Mouse (Mus musculus): ENCODE data around the gene Cited2. TPM values are rescaled to one million over a fixed set of nuclear protein-coding genes. Genes with fewer than 3 reads are reported as not detected.
A peak's percentile ranks its signal among the peaks of the same experiment; 100 is the strongest.

Cited2 gene
- total RNA-seq (2021): 10 to 100 TPM; 40.3 to 49.9 TPM
- long read RNA-seq, experiment 1, transcript Cited2-201 (2 exons, 1,979 nt): major isoform, 44 of 50 reads
- long read RNA-seq, experiment 1, partial matches to known transcripts: 0 of 50 reads
- long read RNA-seq, experiment 1, other reads (novel, unspliced or antisense): 2 of 50 reads
- long read RNA-seq, experiment 2, transcript Cited2-201 (2 exons, 1,979 nt): major isoform, 33 of 39 reads
- long read RNA-seq, experiment 2, transcript Cited2-203 (1 exons, 2,411 nt): minor isoform, 6 of 39 reads
- long read RNA-seq, experiment 2, partial matches to known transcripts: 0 of 39 reads
- long read RNA-seq, experiment 2, other reads (novel, unspliced or antisense): 0 of 39 reads

DNA sequence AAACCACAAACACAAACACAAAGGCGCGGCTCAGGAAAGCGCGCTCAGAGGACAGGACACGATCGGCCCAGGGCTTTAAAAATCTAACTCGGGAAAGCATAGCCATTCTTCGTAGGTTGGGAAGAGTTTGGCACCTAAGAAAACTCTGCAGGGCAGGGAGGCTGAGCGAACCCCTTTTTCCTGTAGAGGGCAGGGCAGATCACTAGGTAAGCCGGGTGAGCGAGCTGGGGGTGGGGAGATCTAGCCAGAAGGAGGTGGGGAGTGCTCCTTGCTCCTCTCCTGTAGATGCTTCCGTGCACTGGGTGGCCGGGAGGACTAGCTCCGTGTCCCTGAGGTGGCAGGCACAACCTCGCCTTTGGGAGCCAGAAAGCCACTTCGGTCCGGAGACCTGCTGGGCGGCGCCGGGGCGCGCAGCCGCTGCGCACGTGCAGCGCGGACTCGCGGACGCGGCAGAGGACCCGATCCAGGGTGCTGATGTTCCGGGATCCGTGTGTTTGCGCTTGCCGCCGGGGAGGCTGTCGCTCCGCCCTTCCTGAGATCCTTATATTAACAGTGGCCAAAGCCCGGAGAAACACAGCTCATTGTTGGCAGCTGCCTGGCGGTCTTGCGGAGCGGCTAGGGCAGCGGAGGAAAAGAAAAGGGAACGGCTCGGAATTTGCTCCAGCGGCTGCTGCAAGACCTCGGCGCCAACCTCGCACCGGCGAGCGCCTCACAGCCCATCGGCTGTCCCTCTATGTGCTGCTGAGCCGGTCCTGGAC lies at the start of gene Cited2:
TSS of gene Cited2 (plus strand) at position 566 of the 758 bp plus-strand sequence.
- Histone ChIP-seq H3K4me3 (peak within 1 kb of the TSS; percentile 93), H3K27ac (peak within 1 kb of the TSS; percentile 98)
- intact Hi-C loops (cut with DNase I): loop anchor here (1.0 to 10.0 kb wide), 10 partner anchors 159 to 1918 kb away; no protein-coding TSS in a partner anchor
- peak; percentile 52 for TF ChIP-seq CTCF (IDR thresholded peaks at IDR 0.05)
- peak; percentile 98 to 100 for DNase-seq (ENCODE audit: extremely low spot score in 1 of 2, low spot score in 2 of 2)

DNA sequence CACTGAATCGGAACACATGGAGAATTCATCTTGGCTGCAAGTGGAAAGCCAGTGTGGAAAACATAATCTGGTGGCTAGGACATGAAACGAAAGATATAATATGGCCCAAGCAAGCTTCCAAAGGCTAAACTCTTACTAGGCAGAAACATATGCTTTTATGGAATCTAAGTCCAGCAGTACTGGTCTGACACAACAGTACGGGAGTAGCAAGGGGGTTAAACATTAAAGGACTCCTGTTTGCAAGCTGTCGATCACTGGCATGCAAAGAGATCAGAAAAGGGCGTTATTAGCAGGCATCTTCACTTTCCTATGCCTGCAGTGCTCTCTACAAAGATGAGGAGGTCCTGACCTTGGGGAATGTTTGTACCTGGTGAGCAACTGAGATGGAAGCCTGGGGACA lies 48.6 kb upstream of the Cited2 start:
- no peak overlapping the region for H3K27ac ChIP-seq
- TF ChIP-seq CTCF (IDR thresholded peaks at IDR 0.05): no peak
- intact Hi-C loops (cut with DNase I): no loop called here
- no peak for DNase-seq (ENCODE audit: extremely low spot score in 1 of 2, low spot score in 2 of 2)
- H3K4me3 ChIP-seq: no peak overlapping the region

DNA sequence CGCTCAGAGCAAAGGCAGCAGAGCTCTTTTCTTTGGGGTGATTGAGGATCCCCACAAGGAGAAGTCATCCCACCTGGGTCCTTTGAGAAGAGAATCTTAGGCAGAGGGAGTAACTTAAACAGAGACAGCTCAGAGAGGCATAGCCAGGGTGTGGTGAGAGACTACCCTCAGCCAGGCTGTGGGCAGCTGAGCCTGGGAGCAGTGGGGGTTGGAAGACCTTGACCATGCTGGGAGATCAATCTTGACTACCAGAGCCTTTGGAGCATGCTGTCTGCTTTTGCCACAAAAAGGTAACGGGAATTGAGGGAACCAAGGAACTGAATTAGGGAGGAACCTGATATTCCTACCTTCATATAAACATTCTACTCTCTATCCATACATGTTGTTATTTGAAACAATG lies 48.1 kb upstream of the Cited2 start:
- DNase-seq (ENCODE audit: extremely low spot score in 1 of 2, low spot score in 2 of 2): no peak
- H3K4me3 ChIP-seq: no peak overlapping the region
- no peak overlapping the region for H3K27ac ChIP-seq
- intact Hi-C loops (cut with DNase I): no loop called here
- no peak for TF ChIP-seq CTCF (IDR thresholded peaks at IDR 0.05)

DNA sequence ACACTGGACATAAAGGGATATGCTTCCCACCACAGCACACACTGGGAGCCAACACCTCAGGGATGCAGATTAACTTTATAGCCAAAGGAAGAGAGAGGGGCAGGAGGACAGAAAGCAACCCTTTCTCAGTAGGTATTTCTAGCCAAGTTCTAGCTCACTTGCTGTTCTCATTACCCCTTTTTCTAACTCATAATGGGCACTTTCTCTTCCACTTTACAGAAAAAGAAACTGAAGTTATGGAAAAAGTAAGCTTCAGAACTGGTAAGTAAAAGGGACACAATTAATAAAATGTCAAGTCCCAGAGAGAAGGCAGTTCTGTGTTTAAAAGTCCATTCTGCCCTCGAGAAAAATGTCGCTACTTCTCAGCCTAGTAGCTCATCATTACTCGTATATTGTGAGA lies 46.6 kb upstream of the Cited2 start:
- DNase-seq (ENCODE audit: extremely low spot score in 1 of 2, low spot score in 2 of 2): no peak
- no peak overlapping the region for H3K4me3 ChIP-seq
- intact Hi-C loops (cut with DNase I): no loop called here
- no peak overlapping the region for H3K27ac ChIP-seq
- no peak for TF ChIP-seq CTCF (IDR thresholded peaks at IDR 0.05)

DNA sequence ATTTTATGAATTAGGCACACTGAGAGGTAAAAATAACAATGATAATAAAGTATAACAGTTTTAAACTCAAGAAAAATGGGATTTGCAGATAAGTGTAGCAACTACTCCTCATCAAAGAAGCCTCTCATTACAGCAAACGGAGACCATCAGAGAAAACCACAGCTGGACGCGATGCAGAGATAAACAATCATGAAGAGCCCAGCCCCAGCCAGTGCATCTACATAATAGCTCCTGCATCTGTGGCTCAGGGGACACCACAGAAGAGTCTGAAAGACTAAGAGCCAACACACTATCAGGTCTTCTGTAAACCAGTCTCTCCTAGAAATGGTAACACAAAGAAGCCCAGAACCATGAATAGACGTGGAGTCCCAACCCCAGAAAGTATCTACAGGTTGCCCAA lies 45.7 kb upstream of the Cited2 start:
- DNase-seq (ENCODE audit: extremely low spot score in 1 of 2, low spot score in 2 of 2): no peak
- TF ChIP-seq CTCF (IDR thresholded peaks at IDR 0.05): no peak
- Histone ChIP-seq H3K4me3 (no peak overlapping the region), H3K27ac (no peak overlapping the region)
- intact Hi-C loops (cut with DNase I): no loop called here

DNA sequence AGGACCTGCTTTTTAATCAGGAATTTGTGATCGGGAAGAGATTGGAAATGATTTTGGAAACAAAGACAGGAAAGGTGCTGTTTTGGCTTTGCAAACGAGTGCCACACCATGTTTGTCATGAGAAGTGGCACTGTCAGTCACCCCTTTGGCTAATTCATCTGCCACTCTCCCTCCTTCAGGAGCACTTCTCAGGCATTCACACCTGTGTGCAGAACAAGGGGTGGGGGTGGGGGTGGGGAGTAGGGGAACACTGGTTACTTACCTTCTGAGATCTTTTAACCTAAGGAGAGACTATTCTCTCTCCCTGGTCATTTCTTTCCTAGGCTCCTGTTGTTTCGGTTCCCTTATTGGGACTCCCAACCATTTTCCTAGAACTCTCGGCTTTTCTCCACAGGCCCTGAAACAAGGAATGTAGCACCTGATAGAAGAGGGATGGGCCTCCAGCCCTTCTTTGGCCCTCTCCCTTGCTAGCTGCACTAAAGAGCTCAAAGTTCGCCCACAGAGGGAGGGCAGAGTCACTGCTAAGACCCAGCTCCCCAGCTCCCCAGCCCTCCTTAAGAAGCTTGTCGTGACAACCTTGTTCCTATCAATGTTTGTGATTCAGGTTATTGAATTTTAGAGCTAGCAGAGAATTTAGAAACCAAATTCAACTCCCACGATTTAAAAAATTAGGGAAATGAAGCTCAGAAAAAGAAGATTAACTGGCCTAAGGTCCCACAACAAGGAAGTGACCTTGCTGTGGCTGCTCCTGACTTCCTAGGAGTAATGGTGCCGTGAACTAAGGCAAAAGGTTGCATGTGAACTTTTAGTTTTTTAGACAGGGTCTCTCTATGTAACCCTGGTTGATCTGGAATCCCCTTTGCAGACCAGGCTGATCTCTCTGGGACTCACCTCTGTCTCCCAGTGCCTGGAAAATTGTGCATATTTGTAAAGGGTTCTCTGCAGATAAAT lies 42.3 kb upstream of the Cited2 start:
- H3K4me3 ChIP-seq: no peak overlapping the region
- intact Hi-C loops (cut with DNase I): no loop called here
- no peak overlapping the region for H3K27ac ChIP-seq
- no peak for DNase-seq (ENCODE audit: extremely low spot score in 1 of 2, low spot score in 2 of 2)
- no peak for TF ChIP-seq CTCF (IDR thresholded peaks at IDR 0.05)

DNA sequence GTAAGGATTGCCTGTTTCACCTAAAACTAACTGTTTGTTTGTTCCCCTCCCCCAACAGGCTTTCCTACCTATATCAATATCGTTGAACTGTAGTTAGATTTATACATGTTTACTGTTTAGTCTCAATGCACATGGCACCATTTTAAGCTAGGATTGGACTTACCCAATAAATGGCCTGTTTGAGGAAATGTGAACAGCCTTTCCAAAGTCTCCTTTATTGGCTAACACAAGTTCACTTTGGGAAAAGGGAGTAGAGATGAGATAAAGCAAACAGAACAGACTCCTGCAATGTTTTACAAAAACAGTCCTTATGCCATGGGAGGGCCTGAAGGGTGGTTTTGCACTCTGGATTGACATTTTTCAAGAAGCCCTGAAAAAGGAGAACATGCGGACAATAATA lies 41.6 kb upstream of the Cited2 start:
- Histone ChIP-seq H3K27ac (no peak overlapping the region), H3K4me3 (no peak overlapping the region)
- intact Hi-C loops (cut with DNase I): no loop called here
- no peak for DNase-seq (ENCODE audit: extremely low spot score in 1 of 2, low spot score in 2 of 2)
- no peak for TF ChIP-seq CTCF (IDR thresholded peaks at IDR 0.05)

DNA sequence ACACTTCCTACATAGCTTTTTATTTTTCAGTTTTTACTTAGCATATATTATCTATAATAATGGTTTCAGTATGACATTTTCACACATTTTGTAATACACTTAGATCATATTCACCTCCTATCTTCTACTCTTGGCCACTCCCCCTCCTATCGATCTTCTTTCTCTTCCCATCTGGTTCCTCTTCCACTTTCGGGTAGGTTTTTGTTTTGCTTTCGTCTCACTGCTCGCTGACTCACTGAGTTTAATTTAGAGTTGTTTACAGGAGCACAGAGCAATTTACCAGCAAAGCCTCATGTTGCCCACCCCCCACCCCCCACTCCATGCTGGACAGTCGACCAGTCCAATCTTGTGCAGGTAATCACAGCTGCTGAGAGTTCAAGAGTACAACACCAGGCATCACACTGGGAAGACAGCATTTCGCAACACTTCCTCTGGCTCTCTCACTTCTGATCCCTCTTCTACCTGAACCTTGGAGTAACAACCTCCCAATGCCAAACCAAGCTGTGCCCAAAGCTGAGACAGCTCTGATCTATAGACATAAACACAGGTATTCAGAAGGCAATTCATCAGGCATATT lies 39.1 kb upstream of the Cited2 start:
- no peak overlapping the region for H3K4me3 ChIP-seq
- H3K27ac ChIP-seq: no peak overlapping the region
- intact Hi-C loops (cut with DNase I): no loop called here
- no peak for DNase-seq (ENCODE audit: extremely low spot score in 1 of 2, low spot score in 2 of 2)
- TF ChIP-seq CTCF (IDR thresholded peaks at IDR 0.05): no peak

DNA sequence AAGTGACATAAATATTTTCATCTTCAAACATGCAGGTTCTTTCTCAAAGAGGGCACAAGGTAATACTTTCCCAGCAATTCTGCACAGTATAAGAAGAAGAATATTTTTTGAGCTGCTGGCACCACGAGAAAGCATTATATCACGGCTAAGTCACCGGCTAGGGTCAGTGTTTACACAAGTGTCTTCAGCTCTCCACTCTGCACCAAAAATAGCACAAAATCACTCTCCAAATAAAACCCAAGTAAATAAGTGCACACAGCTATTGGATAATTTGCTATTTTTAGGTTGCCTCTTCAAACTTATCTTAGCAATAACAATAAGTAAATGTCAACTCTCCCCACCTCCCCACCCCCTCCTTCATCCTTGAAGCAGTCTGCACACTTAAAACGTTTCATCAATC lies 33.2 kb upstream of the Cited2 start:
- Histone ChIP-seq H3K4me3 (no peak overlapping the region), H3K27ac (no peak overlapping the region)
- no peak for DNase-seq (ENCODE audit: extremely low spot score in 1 of 2, low spot score in 2 of 2)
- intact Hi-C loops (cut with DNase I): no loop called here
- no peak for TF ChIP-seq CTCF (IDR thresholded peaks at IDR 0.05)

DNA sequence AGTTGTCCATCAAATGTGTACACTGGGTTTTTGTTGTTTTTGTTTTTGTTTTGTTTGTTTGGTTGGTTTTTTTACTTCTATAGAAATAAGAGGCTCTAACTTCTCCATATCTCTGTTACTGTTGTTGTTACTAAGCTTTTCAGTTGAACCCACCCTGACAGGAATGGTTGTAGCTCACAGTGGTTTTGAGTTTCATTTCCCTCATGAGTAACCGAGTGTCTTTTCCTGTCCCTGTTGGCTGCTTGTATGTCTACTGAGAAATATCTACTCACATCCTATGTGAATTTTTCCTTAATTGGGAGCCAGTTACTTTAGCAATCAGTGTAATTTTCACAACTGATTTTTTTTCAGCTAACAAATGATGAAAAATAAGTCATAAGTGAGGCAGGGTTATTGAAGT lies 31.3 kb upstream of the Cited2 start:
- Histone ChIP-seq H3K27ac (no peak overlapping the region), H3K4me3 (no peak overlapping the region)
- intact Hi-C loops (cut with DNase I): no loop called here
- DNase-seq (ENCODE audit: extremely low spot score in 1 of 2, low spot score in 2 of 2): no peak
- TF ChIP-seq CTCF (IDR thresholded peaks at IDR 0.05): no peak

DNA sequence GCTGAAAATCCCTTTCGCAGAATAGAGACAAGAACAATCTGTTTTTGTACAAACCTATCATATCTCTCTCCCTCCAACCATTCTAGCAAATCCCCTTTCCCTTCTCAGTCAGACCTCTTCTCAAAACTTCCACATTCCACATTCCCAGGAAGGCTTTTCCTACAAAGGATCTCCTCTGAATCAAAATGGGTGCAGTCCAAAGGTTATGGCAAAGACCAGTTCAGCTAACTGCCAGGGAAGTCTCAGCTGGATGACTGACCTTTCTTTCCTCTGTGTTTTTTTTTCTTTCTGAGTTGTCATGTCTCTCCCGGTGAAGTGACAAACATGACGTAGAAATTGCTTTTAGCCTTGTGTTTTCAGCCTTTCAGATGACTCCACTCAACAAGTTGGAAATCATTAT lies 27.2 kb upstream of the Cited2 start:
- DNase-seq (ENCODE audit: extremely low spot score in 1 of 2, low spot score in 2 of 2): no peak
- Histone ChIP-seq H3K27ac (no peak overlapping the region), H3K4me3 (no peak overlapping the region)
- intact Hi-C loops (cut with DNase I): no loop called here
- TF ChIP-seq CTCF (IDR thresholded peaks at IDR 0.05): no peak
